Mouse (Mus musculus): Measurements from ENCODE around the gene Dbndd1.
"Not testable (repeated sequence)": the region's sequence is repeated elsewhere in the genome, so short reads cannot be mapped to it uniquely, and the experiment has no call there.

Gene Dbndd1

DNA sequence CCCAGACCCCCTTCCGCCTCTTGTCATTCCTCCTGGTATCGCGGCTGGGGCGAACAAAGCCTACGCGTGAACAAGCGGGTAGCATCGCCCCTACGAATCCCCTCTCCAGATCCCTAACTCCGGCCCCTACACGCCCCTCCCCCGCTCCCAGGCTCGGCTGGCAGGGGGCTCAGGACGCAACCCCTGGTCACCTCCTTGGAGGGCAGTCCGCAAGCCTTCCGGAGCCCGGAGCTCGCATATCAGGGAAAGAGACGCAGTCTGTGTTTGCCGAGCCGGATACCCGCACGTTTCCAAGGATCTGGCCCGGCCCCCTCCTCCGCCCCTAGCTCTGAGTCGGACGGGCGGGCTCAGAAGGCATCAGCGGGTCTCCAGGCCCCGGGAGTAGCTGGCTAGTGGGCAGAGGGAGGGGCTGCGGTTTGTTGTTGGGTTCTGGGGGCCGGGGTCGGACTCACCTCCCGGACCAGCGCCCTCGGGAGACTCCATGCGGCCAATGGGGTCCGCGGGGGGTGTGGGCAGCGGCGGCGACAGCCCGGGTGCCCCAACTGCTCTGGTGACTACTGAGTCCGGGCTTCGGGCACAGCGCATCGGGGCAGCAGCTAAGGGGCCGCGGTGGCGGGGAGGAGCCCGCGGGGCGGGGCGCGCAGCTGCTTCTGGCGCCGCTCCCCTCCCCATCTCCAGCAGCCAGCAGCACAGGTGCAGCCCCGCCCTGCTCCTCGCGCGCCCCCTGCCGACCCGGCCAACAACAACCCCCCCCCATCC lies at the start of gene Dbndd1:
Gene Dbndd1 (minus strand): TSS at position 683 of the 759 bp plus-strand sequence.
- peak; percentile 30 for DNase-seq (ENCODE audit: low spot score)

DNA sequence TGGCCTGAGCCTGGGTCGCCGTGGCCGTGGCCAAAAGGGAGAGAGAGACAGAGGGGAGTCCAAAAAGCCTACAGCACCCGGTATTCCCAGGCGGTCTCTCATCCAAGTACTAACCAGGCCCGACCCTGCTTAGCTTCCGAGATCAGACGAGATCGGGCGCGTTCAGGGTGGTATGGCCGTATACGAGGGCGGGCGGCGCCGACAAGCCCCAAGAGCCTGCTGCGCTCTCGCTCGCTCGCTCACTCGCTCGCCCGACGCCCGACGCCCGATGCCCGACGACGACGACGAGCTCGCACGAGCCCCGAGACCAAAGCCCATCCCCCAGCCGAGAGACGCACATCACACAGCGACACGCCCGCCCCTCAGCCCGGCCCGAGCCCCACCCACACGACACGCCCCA lies 49.0 kb upstream of the Dbndd1 start:
- DNase-seq (ENCODE audit: low spot score) = not testable (repeated sequence)

DNA sequence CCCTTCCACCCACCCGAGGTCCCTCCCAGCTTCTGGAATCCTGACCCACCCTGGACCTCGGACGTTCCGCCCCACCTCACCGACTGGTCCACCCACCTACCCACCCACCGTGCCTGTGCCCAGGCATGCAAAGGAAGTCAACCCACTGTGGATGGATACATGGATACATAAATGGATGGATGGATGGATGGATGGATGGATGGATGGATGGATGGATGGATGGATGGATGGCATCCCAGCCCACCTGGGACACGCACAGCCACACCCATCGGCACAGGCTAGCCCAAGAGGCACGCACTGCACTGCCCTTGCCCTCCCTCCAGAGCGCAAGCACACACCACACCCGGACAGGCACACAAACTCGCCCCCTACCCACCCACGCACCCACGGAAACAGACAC lies 22.4 kb upstream of the Dbndd1 start:
- not testable (repeated sequence) for DNase-seq (ENCODE audit: low spot score)

DNA sequence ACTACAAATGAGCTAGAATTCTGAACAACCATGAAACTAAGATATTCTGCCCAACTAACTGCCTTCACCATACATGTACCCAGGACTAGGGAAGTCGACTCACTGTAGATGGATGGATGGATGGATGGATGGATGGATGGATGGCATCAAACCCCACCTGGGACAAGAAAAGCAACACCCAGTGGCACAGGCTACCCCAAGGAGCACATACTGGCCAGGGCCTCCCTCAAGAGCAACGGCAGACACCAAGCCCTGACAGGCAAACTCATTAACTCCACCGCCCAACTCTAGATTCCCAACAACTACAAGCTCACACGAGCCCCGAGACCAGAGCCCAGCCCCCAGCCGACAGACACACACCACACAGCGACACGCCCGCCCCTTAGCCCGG lies 21.7 kb upstream of the Dbndd1 start:
- DNase-seq (ENCODE audit: low spot score) = no peak

DNA sequence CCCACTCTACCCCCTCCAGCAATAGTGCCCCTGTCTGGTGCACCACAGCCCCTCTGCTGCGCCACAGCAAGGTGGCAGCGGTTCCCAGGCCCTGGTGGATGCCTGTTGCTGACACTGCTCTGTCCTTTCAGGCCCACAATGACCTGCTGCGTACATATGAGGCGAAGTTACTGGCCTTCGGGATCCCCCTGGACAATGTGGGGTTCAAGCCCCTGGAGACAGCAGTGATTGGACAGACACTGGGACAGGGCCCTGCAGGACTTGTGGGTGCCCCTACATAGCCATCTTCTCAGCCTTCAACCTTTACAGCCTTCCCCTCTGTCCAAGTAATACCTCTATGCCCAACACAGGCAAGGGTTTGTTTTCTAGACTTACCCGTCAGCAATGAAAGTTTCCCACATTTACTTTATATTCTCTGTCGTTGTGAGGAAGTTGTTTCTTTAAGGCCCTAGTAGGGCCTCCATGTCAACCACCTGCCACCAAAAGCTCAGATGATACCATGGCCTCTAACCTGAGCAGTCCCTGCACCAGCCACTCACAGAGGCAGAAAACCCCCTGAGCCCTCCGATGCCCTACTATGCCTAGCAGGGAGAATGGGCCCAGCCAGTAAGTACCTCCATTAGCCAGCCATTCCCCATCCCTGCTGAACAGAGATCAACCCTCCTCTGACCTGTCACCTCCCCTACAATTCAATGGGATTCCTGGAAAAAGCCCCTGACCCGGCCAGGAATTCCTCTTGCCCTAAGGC lies 21.2 kb upstream of the Dbndd1 start:
- DNase-seq (ENCODE audit: low spot score) = no peak

DNA sequence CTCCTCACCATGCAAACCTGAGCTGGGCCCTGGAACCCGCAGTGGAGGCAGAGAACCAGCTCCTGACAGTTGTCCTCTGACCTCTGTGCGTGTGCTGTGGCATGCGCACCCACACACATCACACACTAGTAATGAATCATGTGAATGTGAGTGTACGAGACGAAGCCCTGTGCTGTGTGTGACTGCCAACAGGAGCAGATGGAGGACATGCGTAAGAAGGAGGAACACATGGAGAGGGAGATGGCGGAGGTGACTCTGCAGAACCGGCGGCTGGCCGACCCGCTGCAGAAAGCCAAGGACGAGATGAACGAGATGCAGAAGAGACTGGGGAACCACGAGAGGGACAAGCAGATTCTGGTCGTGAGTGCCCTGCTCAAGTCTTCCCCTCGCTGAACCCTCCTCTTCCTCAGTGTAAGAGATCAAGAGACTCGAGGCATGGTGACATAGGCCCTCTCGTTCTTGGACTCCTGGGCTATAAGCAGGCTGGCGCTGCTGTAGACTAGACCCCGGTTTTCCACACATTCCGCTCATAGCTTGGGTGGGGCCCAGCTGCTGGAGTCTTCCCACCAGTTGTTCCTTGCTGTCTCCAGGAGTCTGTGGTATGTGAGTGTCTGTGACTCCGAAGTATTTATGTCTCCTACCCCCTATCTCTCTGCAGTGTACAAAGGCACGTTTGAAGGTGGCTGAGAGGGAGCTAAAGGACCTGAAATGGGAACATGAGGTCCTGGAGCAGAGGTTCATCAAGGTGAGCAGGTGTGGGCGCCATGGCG lies 12.6 kb upstream of the Dbndd1 start:
- no peak for DNase-seq (ENCODE audit: low spot score)

DNA sequence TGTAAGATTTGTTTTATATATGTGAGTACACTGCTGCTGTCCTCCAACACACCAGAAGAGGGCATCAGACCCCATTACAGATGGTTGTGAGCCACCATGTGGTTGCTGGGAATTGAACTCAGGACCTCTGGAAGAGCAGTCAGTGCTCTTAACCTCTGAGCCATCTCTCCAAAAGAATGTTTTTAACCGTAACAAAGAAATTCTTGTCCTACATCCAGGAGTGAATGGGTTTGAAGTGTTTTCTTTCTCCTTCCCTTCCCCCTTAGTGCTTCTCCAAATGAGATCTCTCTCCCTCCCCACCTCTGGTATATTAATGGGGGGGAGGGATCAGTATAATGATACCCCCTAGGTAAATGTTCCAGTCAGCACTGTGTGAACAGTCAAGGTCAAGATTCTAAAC lies 4.8 kb upstream of the Dbndd1 start:
- DNase-seq (ENCODE audit: low spot score) = not testable (repeated sequence)

DNA sequence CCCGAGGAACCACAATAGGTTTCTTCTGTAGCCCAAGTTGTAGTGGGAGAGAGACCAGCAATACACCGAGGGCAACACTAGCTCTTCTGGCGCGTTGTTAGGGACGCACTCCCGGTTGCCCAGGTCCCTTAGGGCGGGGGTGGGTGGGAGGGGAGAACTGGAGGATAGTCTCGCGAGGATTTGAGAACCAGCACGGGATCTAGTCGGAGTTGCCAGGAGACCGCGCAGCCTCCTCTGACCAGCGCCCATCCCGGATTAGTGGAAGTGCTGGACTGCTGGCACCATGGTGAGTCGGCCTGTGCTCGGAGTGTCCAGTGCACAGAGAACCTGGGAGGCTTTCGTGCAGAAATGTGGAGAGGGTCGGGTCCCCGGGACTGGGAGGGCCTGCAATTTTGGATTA lies 3.4 kb upstream of the Dbndd1 start, which contains the start of gene Gas8:
Gene Gas8 (plus strand): TSS at position 168 of the 400 bp plus-strand sequence.
- peak; percentile 91 for DNase-seq (ENCODE audit: low spot score)

DNA sequence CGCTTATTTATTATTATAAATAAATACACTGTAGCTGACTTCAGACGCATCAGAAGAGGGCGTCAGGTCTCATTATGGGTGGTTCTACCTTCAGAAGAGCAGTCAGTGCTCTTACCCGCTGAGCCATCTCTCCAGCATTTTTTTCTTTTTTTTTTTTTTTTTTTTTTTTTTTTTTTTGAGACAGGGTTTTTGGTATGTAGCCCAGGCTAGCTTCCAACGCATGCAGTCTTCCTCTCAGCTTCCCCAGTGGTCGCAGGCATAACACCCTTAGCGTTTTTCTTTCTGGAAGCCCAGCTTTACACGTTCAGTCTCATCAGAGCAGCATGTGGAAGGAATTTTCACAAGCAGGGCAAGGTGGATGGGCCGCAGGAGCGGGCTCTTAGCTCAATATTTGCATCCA lies 2.9 kb upstream of the Dbndd1 start:
- DNase-seq (ENCODE audit: low spot score) = no peak

DNA sequence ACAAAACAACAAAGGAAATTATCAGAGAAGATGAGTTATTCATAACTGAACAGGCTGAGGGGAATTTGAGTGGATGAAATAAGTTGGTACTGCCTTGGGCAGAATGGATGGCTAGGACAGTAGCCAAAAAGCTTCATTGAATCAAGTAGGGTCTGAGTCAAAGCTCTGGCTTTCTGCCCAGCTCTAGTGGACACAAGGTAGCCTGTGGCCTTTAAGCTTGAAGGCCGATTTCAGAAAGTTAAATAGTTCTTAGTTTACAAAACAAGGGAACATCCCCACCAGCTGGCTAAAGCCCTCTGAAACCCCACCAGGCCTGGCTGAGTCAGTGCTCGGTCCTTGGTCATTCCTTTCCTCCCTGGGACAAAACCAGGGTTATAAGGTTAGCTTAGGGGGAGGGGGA lies 1.3 kb upstream of the Dbndd1 start:
- DNase-seq (ENCODE audit: low spot score) = no peak

DNA sequence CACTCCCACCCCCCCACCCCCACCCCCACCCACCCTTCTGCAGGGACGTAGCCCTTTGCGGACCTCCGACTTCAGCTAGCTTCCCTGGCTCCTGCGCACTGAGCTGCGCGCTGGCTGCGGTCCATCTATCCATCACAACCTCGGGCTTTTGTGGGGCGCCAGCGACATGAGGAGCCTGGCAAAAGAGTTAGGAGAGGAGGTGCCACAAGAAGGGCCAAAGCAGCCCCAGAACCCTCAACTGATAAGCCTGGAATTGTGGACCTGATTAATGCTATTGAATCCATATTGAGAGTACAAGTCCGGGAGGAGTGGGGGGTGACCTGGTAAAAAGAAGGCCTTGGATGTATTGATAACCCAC lies 256 bp upstream of the Dbndd1 start:
- no peak for DNase-seq (ENCODE audit: low spot score)

DNA sequence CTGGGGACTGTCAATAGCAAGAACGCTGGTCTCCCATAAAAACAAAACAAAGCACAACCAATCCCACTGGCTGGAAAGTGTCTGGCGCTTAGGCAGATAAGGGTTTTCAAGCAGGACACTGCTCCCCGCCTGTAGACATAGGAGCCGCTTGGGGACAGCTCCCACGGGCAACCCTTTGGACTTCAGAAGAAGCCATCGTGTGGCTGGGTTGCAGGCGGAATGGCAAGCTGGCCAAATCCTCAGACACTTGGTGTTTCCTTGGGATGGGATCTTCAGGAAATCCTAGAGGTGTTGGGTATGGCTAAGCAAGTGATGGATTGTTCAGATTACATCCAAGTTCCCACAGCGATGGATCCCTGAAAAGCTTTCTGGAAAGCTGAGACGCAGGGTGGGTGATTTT lies 1.1 kb downstream of the Dbndd1 start:
- no peak for DNase-seq (ENCODE audit: low spot score)

DNA sequence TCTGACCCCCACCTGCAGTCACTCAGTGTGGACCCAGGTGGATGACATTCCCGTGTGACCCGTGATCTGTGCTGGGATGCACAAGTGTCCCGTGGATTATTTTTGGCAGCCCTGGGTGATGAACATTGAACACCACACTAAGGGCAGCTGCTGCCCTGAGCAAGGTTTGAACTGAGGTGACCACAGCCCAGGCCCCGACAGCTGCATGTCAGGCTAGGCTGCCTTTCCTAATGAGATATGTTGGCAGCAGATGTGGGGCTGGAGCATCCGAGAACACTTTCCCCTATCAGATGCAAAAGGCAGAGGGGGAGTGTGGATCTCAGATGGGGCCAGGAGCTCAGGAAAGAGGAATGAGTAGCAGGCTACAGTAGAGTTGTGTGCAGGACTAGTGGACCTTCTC lies 4.4 kb downstream of the Dbndd1 start:
- no peak for DNase-seq (ENCODE audit: low spot score)

DNA sequence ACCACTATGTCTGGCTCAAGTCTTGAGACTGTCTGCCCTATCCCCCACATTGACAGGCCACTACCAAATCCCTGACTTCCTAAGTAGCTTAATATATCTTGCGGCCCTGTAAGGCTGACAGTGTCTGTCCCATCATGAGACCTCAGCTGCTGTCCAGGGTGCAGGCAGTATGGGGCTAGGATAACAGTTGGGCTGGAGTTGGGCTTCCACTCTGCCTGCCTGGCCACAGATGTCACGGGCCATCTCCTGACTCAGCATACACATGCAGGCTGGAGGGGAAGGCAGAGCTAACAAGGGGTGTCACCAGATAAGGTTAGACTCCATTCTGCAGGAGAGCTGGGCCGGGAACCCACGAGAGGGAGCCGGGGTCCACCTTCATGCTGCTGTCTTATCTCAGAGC lies 8.1 kb downstream of the Dbndd1 start:
- no peak for DNase-seq (ENCODE audit: low spot score)

DNA sequence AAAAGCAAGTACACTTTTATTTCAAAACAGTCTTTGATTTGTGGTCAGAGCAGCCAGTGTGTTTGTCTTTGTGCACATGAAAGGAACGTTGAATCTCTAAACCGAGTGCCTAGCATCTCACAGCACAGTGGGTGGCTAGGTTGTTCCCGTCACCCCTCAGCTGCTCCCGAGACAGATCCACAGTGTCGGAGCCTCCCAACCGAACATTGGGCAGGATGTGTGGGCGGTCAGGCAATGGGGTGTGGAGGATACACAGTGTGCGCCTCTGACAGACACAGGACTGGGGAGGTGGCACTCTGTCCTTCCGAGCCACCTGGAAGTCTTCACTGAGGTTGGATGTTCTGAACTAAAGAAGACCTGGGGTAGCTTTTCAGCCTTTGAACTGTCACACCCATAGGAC lies 9.6 kb downstream of the Dbndd1 start:
- DNase-seq (ENCODE audit: low spot score) = no peak

DNA sequence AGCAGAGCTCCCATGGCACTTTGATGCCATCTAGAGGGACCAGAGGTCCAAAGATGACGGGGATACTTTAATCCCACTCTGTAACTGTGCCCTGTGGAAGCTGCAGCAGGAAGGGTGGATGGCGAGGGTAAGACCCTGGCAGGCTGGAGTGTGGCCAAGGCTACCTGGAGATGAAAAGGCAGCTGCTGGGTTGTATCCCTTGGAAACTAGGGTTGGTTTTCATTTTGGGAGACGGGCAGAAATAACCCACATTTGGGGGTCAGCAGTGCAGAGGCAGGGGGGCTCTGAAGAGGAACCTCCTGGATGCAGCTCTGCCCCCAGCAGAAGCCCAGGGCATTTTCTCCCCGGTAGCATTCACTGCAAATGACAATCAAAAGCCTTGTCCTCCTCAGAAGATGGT lies 10.0 kb downstream of the Dbndd1 start:
- DNase-seq (ENCODE audit: low spot score) = no peak

DNA sequence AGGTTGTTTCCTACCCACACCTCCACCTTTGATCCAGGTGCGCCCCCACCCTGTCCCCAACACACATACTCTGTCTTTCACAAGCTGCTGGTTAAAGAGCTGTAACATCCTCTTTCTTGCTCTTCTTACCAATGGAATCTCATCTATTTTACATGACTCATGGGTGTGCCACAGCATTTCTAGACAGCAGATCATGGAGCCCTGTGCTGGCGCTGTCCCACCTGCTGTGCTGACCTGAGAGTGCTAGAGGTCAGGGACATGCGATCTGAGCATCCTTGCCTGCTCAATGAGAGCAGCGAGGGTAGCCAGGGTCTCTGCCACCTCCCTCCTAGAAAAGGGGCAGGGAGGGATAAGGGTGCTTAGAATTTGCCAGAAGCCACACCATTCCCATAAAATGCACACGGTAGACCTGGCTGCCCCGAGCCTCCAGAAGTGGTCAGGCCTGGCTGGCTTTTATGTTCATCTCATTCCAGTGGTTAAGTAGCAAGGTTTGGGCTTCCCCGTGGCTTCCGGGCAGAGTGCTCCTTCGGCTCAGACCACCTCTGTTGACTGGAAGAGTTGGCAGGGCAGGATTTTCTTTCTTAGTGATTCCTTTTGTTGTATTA lies 10.6 kb downstream of the Dbndd1 start:
- no peak for DNase-seq (ENCODE audit: low spot score)

DNA sequence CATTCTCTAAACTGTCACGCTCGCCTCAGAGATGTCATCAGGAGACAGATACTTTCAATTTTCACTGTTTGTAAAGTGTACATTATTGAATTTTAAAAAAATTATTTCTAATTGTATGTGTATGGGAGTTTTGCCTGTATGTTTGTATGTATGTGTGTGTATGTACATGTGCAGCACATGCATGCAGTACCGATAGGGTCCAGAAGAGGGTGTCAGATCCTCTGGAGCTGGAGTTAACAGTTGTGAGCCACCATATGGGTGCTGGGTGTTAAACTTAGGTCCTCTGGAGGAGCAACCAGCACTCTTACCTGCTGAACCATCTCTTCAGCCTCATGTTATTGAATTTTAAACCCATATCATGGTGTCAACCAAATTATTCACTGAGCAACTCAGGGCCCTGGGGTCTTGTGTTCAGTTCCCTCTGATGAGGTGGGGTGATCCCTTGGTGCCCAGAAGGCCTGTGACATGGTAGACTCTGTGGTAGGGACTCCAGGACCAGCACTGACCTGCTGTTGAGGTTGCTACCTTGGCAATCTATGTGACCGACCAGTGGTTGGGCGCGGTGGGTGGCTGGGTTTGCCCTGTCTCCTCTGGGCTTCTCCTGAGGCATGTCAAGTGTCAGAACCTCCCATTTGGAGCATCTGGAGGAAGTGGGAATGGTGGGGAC lies 11.3 kb downstream of the Dbndd1 start:
- no peak for DNase-seq (ENCODE audit: low spot score)

DNA sequence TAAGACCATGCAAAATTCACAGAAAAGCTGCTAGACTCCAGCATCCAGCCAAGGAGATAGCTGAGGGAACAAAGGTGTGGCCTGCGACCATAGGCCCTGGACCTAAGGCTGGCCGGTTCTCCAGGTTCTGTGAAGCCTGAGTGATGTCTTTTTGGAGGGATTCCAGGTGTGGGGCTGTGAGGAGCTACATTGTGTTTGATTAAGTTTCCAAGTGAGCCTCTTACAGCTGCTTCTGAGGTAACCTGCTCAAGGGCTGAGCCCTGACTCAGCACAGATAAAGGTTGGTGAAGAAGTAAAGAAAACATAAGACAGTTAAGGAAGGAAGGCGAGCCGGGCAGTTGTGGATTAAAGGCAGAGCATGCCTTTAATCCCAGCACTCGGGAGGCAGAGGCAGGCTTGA lies 13.1 kb downstream of the Dbndd1 start:
- no peak for DNase-seq (ENCODE audit: low spot score)

DNA sequence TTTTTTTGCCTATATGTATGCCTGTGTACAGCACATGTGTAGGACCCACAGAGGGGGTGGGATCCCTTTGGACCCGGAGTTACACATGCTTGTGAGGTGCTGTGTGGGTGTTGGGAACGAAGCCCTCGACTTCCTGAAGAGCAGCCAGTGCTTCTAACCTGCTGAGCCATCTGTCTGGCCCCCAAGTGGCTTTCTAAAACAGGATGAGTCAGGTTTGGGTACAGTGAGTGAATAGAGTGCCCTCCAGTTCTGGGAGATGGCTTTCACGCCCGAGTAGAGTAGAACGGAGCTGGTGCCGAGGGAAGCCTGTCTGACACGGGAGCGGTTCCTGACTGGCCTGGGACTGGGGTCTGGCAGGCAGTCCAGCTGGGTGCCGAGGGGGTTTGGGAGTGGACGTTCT lies 15.7 kb downstream of the Dbndd1 start:
- DNase-seq (ENCODE audit: low spot score) = no peak

DNA sequence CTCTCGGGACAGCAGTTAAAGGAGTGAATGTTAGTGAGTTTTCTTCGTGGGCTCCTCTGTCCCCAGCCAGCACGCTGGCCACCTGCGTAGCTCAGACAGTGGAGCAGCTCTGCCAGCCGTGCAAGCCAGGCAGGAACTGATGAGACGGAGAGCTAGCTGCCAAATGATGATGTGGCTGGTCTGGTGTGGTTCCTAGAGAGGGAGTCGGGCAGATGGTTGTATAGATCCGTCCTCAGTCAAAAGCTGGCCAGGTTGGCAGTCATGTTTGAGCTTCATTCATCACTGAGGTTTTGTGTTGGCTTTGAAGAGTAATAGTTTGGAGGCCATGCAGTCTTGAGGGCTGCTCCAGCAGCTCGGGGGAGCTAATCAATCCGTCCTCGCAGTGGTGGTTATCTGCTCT lies 16.3 kb downstream of the Dbndd1 start:
- DNase-seq (ENCODE audit: low spot score) = no peak

DNA sequence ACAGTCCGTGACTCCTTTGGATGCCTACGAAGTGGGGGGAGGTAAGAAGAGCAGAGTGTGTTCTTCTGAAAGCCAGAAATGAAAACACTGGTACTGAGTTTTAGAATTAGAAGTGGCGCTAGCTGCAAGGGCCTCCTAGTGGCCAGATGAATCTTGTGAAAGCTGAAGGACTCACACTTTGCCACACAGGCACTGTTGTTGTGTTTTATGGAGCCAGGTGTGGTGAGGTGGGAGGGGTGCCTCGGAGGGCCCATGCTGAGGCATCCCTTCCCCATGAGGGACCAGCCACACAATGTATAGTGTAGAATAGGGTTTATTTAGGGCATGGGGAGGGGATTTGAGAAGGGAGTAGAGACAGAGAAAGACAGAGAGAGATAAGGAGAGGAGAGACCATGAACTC lies 17.6 kb downstream of the Dbndd1 start:
- no peak for DNase-seq (ENCODE audit: low spot score)

All from urinary bladder, postnatal 14 days (tissue).